Mouse (Mus musculus) small intestine, adult 2 months (tissue): Measurements from ENCODE around the gene Rdh16f2. TPM values are rescaled to one million over a fixed set of nuclear protein-coding genes. Genes with fewer than 3 reads are reported as not detected.
"Not testable (repeated sequence)": the region's sequence is repeated elsewhere in the genome, so short reads cannot be mapped to it uniquely, and the experiment has no call there.

Experiments
- H3K27ac ChIP-seq: fragments of 200-500 bp; 2 replicates; pipeline ENCODE4 v1.5.1; 2012; ENCODE audit warnings: low read depth, low read length, control low read depth, inconsistent platforms; ENCODE audit not compliant: insufficient read depth
- H3K27me3 ChIP-seq: fragments of 200-500 bp; 2 replicates; pipeline ENCODE4 v1.6.1; 2012; ENCODE audit warnings: mild to moderate bottlenecking, moderate library complexity, low read length, inconsistent platforms; ENCODE audit not compliant: control insufficient read depth, insufficient read depth
- H3K36me3 ChIP-seq: fragments of 200-500 bp; 2 replicates; pipeline ENCODE4 v1.6.1; 2012; ENCODE audit warnings: mild to moderate bottlenecking, low read length, control low read depth, inconsistent platforms; ENCODE audit not compliant: control insufficient read depth, insufficient read depth
- H3K4me1 ChIP-seq: fragments of 200-500 bp; 2 replicates; pipeline ENCODE4 v1.6.1; 2012; ENCODE audit warnings: low read length, inconsistent platforms, mixed read lengths; ENCODE audit not compliant: control insufficient read depth, insufficient read depth, insufficient read length
- H3K4me3 ChIP-seq: fragments of 200-500 bp; 2 replicates; pipeline ENCODE4 v1.5.1; 2012; ENCODE audit warnings: low read depth, mild to moderate bottlenecking, control low read depth, inconsistent platforms, low read length, moderate library complexity
- CTCF ChIP-seq: fragments of 200-500 bp; IDR thresholded peaks from 2 replicates; pipeline ENCODE4 v1.5.1; 2012; ENCODE audit warnings: low read depth, mild to moderate bottlenecking, control low read depth, inconsistent platforms, low read length, moderate library complexity, mixed read lengths; ENCODE audit not compliant: insufficient replicate concordance, insufficient read length; ENCODE audit errors: extremely low read depth
- POLR2A ChIP-seq: fragments of 200-500 bp; IDR thresholded peaks from 2 replicates; pipeline ENCODE4 v1.6.1; 2012; ENCODE audit warnings: low read depth, mild to moderate bottlenecking, control low read depth, inconsistent platforms, low read length, moderate library complexity
- WGBS: fragments of 180-500 bp; shearing (Covaris S2); methylation state at CpG from one replicate; pipeline ENCODE4 v1.1.7; 2018; 5-methylcytosine and 5-hydroxymethylcytosine counted together
- polyA plus RNA-seq: library from polyadenylated mRNA; depleted of rRNA; stranded (reverse); fragments of >200 nt; gene quantifications from 2 replicates; pipeline ENCODE4 v1.2.3, GENCODE M21; 2012; rRNA removed

Rdh16f2 gene
- 2.1 and 3.6 TPM in 2 replicates for polyA plus RNA-seq

DNA sequence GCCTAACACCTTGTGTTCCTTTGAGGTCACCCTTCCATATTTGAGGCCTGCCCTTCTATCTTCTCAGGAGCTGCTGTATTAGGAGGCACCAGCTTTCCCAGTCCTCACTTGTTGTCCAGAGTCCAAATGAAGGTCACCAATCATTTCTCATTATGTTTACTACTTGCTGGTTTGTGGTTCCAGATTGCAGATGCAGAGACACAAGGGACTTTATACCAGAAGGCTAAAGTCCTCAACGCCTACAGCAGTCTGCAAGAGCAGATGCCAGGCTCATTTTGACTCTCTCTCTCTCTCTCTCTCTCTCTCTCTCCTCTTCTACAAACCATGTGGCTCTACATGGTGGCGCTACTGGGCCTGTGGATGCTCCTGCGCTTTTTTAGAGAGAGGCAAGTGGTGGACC is at the start of gene Rdh16f2:
Gene Rdh16f2, plus strand, starts transcription at position 243 of the 400 bp plus-strand sequence.
- Histone ChIP-seq H3K36me3 (no peaks in the 10 kb centered on the region), H3K4me3 (no peak within 1 kb of the TSS), H3K27me3 (no peaks in the 10 kb centered on the region), H3K27ac (peak within 1 kb of the TSS; percentile 12; the same call in 1 of the 2 replicates), H3K4me1 (peaks cover 13% of the 10 kb centered on the region; the same call in 1 of the 2 replicates)
- TF ChIP-seq POLR2A (no peak), CTCF (no peak)
- WGBS: 72% methylated on average over 3 of the region's 3 CpGs

- not testable (repeated sequence) for H3K27me3 ChIP-seq, H3K4me1 ChIP-seq, H3K4me3 ChIP-seq, H3K36me3 ChIP-seq, H3K27ac ChIP-seq
- 46% methylated on average over 4 of the region's 4 CpGs for WGBS
Observed at GRCm38 (mm10) chr10:127817268-127817910, 48.9 kb upstream of the Rdh16f2 start.

DNA sequence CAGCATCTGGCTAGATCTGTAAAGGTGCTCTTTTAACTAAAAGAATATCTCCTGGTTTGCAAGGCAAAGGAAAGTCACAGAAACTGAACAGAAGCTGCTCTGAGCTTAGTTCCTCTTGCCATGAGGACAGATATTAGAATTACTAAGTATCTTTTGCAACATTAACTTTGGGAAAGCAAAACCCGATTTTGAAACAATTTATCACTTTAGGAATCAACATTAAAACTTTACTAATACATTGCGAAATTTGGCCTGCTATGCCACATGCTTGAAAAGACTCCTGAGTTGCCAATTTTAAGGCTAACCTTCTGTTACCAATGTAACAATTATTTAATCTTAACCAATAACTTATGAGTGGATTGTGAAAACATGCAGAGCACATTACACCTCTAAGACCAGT is 44.5 kb upstream of the Rdh16f2 start:
- WGBS: 85% methylated on average over 2 of the region's 2 CpGs
- not testable (repeated sequence) for H3K36me3 ChIP-seq, H3K4me3 ChIP-seq, H3K4me1 ChIP-seq, H3K27me3 ChIP-seq, H3K27ac ChIP-seq

DNA sequence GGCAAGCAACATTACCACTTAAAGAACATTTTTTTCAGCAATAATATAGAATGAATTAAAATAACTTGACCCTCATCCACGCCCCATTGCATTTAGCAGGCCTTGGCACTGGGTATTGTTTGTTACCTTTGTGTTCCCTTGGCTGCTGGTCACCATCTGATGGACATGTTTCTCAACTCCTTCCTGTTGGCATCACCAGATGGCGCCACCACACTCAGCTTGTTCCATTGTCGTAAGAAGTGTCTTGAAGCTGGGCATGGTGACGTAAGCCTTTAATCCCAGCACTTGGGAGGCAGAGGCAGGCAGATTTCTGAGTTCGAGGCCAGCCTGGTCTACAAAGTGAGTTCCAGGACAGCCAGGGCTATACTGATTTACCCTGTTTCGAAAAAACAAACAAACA is 40.9 kb upstream of the Rdh16f2 start:
- TF ChIP-seq CTCF: peak; percentile 55; the same call in 1 of the 2 replicates
- no peak for TF ChIP-seq POLR2A
- Histone ChIP-seq H3K4me3 (no peak overlapping the region), H3K27me3 (no peaks in the 10 kb centered on the region), H3K27ac (no peak overlapping the region), H3K4me1 (no peaks in the 10 kb centered on the region), H3K36me3 (no peaks in the 10 kb centered on the region)
- 77% methylated on average over 6 of the region's 6 CpGs for WGBS

- WGBS: 85% methylated on average over 3 of the region's 3 CpGs
- Histone ChIP-seq H3K27ac (no peak overlapping the region), H3K36me3 (no peaks in the 10 kb centered on the region), H3K4me3 (no peak overlapping the region), H3K27me3 (no peaks in the 10 kb centered on the region), H3K4me1 (no peaks in the 10 kb centered on the region)
- TF ChIP-seq POLR2A: no peak
- no peak for TF ChIP-seq CTCF
Observed at GRCm38 (mm10) chr10:127829121-127829520, 37.2 kb upstream of the Rdh16f2 start.

- not testable (repeated sequence) for H3K4me3 ChIP-seq, H3K27me3 ChIP-seq, H3K27ac ChIP-seq, H3K36me3 ChIP-seq, H3K4me1 ChIP-seq
- 48% methylated on average over 1 of the region's 1 CpGs for WGBS
Observed at GRCm38 (mm10) chr10:127834186-127834585, 32.1 kb upstream of the Rdh16f2 start.

DNA sequence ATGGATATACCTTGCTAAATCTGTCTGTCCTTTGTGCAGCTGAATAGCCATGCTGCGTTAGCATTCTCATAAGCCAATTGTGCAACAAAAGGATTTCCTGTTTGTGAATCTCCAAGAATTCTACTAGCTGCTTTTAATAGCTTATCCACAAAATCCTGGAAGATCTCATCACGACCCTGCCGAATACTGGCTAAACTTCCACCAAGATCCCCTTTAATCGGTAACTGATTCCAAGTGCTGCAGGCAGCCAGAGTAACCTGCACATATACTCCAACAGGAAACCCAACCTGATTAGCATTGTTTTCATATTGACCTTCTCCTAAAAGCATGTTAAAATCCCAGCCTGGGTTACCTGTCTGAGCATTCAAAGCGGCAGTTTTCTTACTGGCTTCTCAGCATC is 31.0 kb upstream of the Rdh16f2 start:
- Histone ChIP-seq H3K36me3 (no peaks in the 10 kb centered on the region), H3K27me3 (no peaks in the 10 kb centered on the region), H3K4me3 (no peak overlapping the region), H3K4me1 (no peaks in the 10 kb centered on the region), H3K27ac (no peak overlapping the region)
- 69% methylated on average over 5 of the region's 5 CpGs for WGBS
- TF ChIP-seq CTCF: no peak
- no peak for TF ChIP-seq POLR2A

- H3K4me1 ChIP-seq, H3K27me3 ChIP-seq, H3K4me3 ChIP-seq, H3K27ac ChIP-seq, H3K36me3 ChIP-seq: not testable (repeated sequence)
- 95% methylated on average over 5 of the region's 5 CpGs for WGBS
Observed at GRCm38 (mm10) chr10:127837793-127838192, 28.5 kb upstream of the Rdh16f2 start.
